Mouse (Mus musculus) retina, postnatal 1 day (tissue): ENCODE measurements around the gene Camsap2.

Experiments used
- DNase-seq: peaks from one replicate; pipeline ENCODE4 v3.0.0-alpha.2; 2012

The Camsap2 gene

DNA sequence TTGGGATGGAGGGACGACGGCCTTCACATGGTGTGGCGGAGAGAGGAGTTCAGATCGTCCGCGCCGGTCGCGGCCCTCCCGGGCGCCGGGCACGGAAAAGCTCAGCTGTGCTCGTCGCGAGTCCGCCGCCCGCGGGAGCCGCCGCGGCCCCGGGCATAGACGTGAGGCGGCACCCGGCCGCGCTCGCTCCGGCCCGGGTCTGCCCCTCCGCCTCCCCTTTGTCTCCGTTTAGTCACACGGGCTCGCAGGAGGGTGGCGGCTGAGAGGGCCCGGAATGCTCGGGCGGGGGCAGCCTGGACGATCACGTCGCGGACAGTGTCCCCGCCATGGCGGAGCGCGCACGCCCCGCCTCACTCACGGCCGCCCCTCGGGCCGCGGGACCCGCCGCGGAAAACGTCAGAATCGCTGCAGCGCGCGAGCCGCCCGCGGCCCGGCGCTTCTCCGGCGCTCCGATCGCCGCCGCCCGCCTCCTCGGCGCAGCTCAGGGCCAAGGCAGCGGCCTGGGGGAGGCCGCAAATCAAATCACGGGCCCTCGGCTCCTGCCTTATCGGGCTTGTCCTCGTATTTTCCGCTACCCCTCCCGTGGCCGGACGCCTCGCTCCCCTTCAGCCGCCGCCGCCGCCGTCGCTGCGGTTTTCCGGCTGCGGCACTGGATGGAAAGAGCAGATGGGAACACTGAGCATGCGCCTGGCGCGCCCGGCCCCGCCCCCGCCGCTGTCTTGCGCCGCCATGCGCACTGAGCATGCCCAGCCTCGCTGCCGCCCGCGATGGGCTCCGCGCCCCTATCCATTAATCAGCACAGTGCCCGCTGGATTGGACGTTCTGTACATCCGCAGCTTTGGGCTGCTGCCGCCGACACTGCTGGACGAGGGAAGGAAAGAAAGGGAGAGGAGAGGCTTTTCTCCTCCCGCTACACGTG is at the start of gene Camsap2:
Camsap2 (minus strand) TSS at position 651 of the 919 bp plus-strand sequence.
- DNase-seq, result peak; percentile 96

DNA sequence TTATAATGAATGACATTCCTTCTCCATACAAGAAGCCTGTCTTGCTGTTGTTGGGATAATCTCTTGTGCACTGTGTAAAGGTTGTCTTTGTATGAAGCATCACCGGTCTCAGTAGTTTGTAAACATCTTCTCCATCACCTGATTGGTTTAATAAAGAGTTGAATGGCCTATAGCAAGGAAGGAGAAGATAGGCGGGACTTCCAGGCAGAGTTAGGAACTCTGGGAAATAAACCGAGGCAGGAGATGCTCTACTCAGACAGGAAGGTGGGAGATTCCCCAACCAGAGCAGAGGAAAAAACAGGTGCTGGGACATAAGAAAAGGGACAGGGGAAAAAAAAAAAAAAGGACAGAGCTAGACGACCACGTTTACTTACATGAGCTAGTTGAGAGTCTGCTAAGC is 49.2 kb upstream of the Camsap2 start:
- DNase-seq, result peak; percentile 18

DNA sequence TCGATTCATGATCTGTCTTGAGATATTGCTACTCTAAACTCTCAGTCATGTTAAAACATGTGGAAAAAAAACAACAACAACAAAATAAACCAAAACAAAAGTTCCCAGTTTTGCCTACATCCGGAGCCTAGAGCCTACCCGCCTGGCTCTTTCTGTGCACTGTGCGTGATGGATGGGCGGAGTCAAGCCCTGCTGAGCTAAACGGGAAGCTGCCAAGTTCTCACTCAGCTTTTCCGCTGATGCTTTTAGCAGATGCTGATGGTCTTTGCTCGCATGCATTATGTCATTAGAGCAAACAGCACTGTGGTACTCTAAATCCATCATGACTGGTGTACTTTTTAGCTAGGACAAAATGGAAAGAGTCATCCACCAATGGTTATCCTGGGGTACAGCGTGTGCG is 48.6 kb upstream of the Camsap2 start:
- DNase-seq, result peak; percentile 60

DNA sequence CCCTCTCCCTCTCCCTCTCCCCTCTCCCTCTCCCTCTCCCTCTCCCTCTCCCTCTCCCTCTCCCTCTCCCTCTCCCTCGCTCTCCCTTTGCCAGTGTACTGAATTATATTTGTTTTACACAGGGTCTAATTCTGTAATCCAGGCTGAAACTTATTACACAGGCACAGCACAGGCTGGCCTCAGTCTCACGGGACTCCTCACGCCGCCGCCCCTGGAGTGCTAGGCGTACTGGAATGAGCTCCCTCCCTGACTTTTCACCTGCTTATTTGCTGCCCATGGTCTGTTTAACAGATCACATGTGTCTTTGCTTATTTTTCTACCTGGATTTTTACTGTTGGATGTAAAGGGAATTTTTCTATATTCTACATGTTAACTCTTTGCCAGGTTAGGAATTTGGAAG is 41.0 kb upstream of the Camsap2 start:
- no peak for DNase-seq

DNA sequence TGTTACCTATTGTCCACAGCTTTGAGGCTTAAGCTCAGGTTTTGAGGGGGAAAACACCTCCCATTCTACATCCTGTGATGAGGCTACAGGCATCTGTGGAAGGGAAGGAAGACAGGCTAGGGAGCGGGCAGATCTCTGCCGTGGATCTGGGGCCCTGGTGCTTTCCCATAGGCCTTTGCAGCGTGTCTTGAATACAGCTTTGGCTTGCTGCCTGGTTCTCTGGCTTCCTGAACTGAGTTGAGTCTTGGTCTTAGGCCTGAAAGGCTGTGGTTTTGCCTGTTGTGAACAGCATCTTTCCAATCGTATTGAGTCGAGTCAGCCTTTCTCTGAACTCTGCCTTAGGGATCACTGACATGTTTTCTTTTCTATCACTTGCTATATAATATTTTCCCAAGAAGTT is 35.7 kb upstream of the Camsap2 start:
- DNase-seq, result no peak

DNA sequence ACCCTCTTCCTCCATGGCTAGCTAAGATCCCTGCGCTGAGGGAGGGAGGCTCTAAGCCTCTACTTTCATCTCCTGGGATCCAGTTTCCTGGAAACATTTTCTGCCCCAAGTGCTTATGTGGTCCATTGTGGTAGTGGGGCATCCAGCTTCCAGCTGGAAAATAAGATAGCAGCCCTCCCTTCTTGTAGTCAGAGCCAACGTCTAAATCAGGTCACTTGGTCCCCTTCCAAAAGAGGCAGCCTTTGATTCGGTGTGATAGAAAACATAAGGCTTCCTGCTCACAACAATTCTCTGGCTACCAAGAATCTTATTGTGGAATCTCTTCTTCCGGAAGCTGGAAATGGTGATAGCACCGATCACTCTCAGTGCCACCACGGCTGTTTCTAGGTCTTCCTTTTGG is 35.3 kb upstream of the Camsap2 start:
- DNase-seq, result peak; percentile 60

DNA sequence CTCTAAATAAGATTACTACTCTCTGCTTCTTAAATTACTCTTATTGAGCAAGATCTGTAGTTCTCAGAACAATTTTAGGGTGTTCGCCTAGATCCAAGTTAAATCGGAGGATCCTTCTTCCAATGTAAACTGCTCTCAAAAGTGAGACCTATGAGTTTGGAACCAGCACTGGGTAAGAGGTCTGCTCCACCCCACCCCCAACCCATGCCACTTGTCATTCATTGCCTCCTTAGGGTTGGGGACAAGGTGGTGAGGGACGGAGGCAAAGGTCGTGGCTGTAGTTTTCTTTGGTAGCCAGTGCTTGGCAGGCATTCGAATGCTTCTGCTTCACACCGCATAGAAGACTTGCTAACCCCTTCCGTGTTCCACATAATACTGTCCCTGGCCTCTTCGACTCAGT is 34.7 kb upstream of the Camsap2 start:
- DNase-seq, result no peak

DNA sequence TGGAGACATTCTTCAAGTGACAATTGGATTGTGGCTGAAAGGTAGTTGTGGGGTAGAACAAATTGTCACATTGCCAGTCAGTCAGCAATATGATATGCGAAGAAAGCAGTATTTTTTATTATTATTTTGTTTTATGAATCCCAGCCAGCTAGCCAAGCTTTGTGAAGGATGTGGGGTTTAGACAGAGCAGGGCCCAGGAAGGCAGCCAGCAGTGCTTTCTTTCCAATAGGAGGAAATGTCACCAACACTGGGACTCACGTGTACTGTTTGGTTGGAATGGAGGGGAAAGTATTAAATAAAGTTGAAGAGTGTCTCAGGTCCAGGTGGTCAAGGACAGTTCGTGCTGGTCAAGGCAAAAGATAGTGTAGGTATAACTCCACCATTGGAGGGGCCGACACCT is 34.3 kb upstream of the Camsap2 start:
- DNase-seq, result no peak

DNA sequence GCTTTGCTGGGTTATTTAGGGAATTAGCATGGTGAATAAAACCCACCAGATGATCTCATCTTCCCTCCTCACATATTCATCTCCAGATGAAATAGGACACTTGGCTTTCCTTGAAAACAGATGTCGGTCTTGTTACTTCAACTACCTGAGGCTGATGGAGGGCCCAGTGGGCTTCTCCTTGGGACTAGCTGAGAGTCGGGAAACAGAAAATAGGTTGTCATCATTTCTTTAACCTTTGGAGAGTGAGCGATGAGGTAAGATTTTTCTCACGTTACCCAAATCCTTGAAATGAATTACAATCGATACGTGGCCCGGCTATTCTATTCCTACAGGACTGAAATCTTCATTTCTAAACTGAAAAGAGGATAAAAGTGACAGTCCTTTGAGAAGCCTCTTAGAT is 33.4 kb upstream of the Camsap2 start:
- DNase-seq, result no peak

DNA sequence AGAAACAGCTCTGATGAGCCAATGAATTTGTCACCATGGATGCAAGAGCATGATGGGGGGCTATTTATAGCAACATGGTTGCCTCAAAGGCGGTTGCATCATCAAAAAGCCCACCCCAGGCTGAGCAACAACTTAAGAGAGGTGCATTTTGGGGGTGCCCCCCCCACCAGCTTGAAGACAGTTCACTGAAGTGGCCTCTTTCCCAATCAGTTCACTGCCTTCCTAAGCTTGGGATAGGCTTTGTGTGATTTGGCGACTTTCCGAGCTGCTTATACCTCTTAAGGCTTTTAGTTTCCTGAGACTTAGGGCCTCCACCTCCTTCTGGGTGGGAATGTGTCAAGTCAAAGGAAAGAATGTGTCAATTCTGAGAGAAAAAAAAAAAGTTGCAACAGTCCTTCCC is 20.1 kb upstream of the Camsap2 start:
- DNase-seq, result no peak

DNA sequence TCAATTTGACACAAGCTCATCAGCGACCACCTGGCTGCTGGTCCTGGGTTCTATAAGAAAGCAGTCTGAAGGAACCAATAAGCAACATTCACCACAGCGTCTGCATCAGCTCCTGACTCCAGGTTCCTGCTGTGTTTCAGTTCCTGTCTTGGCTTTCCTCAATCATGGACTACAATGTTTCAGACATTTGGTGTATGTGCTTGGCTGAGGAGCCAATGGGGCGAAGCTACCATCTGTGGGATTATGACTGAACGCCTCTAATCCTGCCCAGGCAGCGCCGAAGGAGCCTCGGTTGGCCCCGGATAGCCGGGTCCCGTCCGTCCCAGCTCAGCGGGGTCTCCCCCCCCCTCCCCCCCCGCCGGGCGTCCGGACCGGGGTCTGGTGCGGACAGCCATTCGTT is 18.8 kb upstream of the Camsap2 start:
- no peak for DNase-seq

DNA sequence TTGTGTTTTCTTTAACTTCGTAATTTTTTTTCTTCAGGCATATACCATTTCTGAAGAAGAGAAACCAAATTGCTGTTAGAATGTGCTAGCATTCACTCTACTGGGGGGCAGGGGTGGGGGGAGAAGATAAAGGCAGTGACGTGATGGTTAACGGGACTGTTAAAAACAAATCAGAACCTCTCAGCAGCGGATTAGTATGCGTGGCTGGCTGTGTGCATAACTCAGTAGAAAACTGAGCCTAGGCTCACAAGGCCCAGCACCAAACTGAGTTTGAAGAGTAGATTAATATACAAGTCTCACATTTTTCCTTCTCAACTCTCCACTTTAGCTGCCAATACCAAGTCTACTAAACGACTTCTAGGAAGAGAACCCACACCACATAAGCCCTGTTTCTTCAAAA is 17.1 kb upstream of the Camsap2 start:
- DNase-seq, result no peak

DNA sequence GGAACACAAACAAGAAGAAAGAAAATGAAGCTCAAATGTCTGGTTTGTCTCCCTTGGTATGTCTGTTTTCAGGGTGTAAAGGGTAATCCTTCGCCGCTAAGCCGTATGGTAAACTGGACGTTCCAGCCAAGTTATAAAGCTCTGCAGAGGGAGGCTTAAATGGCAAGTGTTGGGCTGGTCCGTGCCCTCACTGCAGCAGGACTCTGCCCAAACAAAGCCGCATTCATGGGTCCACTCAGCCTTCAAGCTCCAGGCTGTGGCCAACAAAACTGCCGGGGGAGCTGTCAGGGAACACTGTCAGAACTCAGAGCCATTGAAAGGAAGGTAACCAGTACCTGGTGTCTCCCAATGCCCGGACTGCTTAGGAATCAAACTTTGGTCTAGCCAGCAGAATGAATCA is 16.7 kb upstream of the Camsap2 start:
- DNase-seq, result peak; percentile 53

DNA sequence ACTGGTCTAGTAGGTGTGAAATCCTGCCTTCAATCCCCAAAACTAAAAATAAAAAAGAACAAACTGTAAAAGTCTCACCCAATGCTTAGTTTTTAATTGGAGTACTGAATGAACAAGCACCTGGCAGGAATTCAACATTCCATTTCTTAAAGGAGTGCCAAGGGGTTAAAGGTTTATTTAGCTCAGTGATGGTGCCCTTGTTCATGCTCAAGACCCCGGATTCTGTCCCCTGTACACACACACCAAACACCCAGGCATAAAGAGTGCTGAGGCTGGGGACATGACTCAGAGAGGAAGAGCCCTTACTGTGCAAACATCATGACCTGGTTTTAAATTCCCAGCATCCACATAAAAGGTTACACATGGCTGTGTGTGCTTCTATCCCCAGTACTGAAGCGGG is 15.5 kb upstream of the Camsap2 start:
- no peak for DNase-seq

DNA sequence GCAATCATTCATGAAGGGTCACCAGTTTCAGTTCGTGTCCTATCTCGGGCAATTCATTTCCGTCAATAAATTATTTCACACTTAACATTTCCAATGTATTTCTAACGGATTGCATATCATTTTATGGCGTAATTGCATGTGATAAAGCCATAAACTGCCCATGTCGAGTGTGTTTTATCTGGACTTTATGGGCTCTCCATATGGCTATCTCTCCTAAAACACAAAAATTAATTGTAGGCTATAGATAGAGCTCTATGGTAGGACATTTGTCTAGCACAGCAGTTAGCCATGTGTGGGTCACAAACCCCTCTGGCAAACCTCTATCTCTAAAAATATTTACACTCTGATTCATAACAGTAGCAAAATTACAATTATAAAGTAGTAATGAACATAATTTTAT is 15.0 kb upstream of the Camsap2 start:
- no peak for DNase-seq

DNA sequence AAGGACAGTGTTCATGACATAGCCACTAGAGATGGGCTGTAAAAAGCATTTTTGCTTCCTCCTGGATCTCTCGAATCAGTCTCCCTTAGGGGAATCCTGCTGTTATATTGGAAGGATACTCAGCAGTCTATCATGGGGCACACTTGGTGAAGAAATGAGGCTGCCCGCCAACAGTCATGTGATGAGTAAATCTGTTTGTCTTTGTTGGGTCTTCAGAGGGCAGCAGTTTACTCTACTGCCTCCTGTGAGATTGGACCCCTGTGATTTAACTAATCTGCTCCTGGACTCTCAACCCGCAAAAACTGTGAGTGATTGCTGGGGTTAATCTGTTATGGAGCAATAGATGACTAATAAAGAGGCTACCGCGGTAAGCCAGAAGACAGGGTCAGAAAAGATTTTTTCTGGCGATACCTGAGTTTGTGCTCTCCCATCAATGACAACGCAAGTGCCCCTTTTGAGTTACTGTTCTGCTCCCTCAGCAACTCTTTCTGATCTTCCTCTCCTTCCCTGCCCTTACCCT is 13.0 kb upstream of the Camsap2 start:
- no peak for DNase-seq

DNA sequence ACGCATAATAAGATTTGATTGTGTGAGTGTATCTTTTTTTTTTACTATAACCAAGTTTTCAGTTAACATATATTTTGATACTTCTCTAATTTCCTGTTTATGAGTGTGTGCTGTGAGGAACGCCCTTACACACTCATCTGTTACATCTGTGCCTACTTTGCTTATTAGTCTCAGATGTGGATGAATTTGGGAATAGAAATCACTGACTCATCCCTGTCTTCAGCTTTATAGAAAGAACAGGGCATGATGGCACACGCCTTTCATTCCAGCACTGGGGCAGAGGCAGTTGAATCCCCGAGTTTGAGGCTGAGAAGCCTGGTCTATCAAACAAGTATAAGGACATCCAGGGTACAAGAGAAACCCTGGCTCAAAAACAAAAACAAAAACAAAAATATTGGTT is 9.7 kb upstream of the Camsap2 start:
- no peak for DNase-seq

DNA sequence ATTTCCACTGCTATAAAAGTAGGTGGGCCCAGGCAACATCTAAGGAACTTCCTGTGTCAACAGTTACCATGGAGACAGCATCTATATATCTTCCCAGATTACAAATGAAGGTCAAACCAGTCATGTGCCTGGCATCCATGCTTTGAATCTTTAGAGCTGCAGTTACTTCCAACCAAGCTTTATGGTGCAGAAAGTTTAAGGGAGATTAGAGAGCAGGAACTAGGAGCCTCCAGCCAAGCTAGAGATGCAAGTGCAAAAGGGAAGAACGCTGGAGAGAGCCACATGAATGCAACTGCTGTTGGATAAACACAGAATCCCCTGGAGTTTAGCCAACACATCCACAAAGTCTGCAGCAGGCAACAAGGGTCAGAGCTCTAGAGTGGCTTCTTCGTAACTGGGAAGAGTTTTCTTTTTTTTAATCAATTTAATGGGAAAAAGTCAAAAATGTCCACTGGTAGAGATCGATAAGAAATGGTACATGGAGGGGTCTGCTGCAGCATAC is 4.8 kb upstream of the Camsap2 start:
- DNase-seq, result no peak

DNA sequence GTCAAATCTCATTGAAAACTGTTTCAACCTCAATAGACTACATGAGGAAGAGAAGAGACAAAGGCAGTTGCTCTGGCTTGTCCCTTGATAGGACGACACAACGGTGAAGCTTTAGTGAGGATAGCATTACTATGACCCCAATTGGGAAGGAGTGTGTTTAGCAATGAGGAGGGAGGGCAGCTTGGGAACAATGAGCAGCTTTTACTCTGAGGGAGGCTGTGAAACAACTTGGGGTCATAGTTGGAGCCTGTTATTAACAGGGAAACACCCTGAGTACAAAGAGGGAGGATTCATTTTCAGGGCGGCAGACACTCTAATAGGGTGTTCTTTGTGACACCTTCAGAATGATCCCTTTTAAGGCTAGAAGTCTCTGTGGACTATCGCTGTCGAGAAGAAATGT is 2.2 kb upstream of the Camsap2 start:
- DNase-seq, result peak; percentile 54

DNA sequence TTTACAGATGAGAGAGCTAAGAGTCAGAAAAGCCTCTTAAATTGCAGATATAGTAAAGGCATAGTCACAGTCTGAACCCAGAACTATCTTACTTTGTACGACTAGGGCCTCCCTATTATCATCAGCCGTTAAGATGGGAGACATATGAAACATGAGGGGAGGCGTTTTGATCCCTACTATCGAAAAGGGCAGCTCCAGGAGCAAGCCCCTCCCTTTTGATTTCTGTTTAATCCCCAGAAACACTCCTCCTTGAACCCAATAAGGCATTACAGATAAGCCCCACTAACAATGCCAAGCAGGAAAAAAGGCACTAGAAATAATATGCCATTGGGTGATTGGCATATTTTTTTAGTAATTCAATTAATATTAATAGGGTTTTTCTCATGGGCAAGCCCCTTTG is 1.2 kb upstream of the Camsap2 start:
- no peak for DNase-seq

DNA sequence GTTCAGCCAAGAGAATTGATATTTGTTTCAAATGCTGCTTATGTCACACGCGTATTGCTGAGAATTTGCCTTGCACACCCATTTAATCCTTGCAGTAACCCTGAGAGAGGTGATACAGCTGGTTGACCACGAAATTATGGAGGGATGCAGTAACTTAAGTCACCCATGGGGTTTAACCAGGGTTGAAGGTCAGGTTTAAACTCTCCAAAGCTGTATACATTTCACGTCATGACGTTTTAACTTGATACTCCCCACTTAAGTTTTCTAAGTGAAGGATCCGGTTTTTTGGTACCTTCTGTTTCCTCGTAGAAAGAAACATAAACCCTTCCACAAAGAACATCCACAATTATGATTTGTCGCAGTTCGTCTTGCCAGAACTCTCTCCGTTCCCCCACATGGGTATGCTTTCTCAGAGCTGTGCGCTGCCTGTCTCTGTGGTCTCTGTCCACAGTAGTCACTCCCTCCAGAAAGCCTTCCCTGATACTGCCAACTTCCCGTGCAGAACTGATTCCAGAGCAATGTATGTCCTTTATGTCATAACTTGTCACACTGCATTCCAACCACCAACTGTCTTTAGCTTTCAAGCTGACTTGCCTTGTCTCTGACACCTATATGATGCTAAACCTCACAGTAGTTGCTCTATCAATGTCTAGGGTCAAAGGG is 600 bp upstream of the Camsap2 start:
- DNase-seq, result no peak

DNA sequence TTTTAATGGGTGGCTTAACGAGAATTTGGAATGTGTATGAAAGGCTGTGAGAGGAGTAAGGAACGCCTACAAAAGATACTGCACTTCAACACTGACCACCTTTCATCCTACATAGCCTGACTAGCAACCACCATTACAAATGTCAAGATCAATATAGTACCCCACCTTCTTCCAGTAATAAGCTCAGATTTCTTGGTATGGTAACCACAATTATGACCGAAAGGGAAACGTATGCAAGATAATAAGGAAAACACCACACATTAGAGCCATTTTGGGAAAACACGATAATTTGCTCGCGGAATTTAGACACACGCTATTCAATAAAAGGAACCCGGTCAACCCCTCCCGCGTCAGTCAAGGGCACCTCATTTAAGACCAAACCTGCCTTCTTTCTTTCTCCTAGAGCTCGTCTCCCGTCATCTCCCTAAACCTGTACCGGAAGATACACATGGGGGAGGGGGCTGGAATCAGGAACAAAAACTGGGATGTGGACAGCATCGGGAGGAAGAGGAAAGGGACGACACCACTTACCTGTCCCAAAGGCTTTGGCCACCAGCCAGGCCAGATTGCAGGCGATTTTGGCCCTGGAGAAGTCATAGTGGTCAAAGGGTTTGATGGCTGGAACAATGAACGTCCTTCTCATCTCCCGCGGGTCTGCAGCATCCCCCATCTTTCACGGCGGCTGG is 993 bp downstream of the Camsap2 start:
- DNase-seq, result no peak

DNA sequence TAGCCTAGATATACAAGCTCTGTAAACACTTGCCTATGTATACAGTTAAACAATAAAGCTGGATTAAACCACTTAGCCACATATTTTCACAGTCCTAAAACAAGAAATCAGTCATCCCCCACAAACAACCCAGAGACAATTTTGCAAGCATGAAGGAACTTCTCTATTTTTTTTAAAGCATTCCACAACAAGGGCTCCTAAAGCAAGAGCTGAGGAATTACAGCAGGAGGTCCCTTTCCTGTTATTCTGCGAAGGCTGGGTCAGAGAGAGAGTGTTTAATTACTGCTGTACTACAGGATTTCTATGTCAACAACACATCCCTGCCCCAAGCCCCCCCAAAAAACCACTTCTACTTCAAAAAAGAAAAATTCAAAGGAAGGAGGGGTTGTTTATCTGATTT is 1.6 kb downstream of the Camsap2 start:
- DNase-seq, result no peak

DNA sequence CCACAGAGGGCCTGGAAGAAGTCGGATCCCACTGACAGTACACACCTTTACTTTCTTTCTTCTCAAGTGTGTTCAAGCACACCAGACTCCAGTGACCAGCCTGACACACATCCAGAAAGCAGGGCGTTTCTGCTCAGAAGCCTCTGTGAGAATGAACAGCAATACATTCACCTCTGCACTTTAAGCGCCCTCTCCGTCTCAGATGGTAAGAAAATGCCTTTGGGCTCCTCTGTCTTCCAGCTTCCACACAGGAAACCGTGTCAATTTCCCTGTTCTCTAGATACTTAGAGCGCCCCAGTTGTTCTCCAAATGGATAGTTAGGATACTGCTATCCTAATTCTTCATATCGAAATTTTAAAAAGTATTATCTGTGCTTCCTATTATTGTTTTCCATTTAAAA is 2.2 kb downstream of the Camsap2 start:
- no peak for DNase-seq
